Mouse (Mus musculus) hindbrain, embryonic 12.5 days (tissue): ENCODE measurements at regions not wholly inside any gene's neighbourhood (a gene's known extent, or its start where the extent isn't known, plus 50 kb on each side); places are given as distances from the start of the nearest gene placed in this dataset.

Source experiments
- ATAC-seq: fragments of 200-750 bp; cut with Nextera tagmentation; 2 replicates; pipeline ENCODE4 v1.8.0; 2017; ENCODE audit warnings: moderate TSS enrichment; ENCODE audit not compliant: low FRiP score
- H3K27ac ChIP-seq: fragments of 300-500 bp; sonication (generic); 2 replicates; pipeline ENCODE4 v1.5.1; 2016; ENCODE audit warnings: mild to moderate bottlenecking
- H3K27me3 ChIP-seq: fragments of 300-500 bp; sonication (generic); 2 replicates; pipeline ENCODE4 v1.6.1; 2016; ENCODE audit warnings: mild to moderate bottlenecking
- H3K36me3 ChIP-seq: fragments of 300-500 bp; sonication (generic); 2 replicates; pipeline ENCODE4 v1.6.1; 2016; ENCODE audit warnings: mild to moderate bottlenecking
- H3K4me1 ChIP-seq: fragments of 300-500 bp; sonication (generic); 2 replicates; pipeline ENCODE4 v1.6.1; 2016
- H3K4me2 ChIP-seq: fragments of 300-500 bp; sonication (generic); replicated peaks from 2 replicates; pipeline ENCODE4 v1.6.1; 2016; ENCODE audit warnings: mild to moderate bottlenecking
- H3K4me3 ChIP-seq: fragments of 300-500 bp; sonication (generic); 2 replicates; pipeline ENCODE4 v1.5.1; 2016; ENCODE audit warnings: mild to moderate bottlenecking
- H3K9ac ChIP-seq: fragments of 300-500 bp; sonication (generic); 2 replicates; pipeline ENCODE4 v1.6.1; 2016; ENCODE audit warnings: mild to moderate bottlenecking, moderate library complexity
- H3K9me3 ChIP-seq: fragments of 300-500 bp; sonication (generic); replicated peaks from 2 replicates; pipeline ENCODE4 v1.6.1; 2016; ENCODE audit warnings: mild to moderate bottlenecking
- WGBS: fragments of 180-500 bp; shearing (Covaris S2); methylation state at CpG from one replicate; pipeline ENCODE4 v1.1.7; 2016; 5-methylcytosine and 5-hydroxymethylcytosine counted together

DNA sequence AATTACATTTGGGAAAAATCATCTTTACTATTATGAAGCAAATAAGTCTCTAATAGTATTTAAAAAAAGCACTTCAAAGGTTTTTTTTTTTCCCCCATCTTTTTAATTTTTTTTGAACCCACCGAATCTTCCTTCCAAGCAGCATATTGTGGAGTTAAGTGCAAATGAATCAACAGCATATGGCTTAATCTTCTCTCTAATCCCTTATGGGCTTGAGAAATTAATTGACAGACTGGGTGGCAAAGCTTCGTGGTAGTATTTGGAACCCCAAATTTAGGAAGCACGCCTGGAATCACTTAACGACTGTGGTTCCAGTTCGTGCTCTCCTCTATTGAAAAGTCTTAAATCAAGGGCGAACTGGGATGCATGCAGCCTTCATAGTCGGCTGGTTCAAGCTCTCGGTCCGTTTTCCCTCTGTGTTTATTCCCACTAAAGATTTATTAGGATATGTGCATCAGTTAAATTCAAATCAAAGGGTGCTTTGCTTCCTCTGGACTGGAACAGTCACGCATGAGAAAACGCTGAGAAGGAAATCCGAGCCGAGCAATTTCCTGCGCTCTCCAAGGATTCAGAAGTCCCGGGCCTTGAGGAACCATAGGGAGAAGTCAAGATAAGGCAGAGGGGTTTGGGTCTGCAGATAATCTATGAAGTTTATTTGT lies 156.2 kb upstream of the Tom1l1 start:
- 72% methylated on average over 15 of the region's 15 CpGs for WGBS
- Histone ChIP-seq H3K9me3 (peaks cover 9% of the 10 kb centered on the region; the same call in 1 of the 2 replicates), H3K27ac (no peak overlapping the region), H3K36me3 (no peaks in the 10 kb centered on the region), H3K4me2 (no peak overlapping the region), H3K27me3 (no peaks in the 10 kb centered on the region), H3K4me3 (no peak overlapping the region), H3K9ac (no peak overlapping the region), H3K4me1 (no peaks in the 10 kb centered on the region)
- ATAC-seq = no peak

DNA sequence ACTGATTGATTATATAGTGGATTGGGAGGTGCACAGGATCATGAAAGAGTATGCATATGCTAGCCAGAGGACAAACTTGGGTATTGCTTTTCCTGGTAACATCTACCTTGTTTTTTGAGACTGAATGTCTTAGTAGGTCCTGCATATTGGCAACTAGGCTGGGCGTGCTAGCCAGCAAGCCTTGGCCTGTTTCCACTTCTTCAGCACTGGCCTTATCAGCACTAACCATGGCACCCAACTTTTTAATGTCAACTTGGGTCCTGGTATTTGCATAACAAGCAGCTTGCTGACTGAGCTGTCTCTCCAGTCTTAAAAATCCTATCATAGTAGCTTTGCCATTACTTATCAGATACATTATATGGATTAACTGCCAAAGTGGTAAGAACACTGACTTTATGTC lies 150.0 kb upstream of the Tom1l1 start:
- ATAC-seq = no peak

DNA sequence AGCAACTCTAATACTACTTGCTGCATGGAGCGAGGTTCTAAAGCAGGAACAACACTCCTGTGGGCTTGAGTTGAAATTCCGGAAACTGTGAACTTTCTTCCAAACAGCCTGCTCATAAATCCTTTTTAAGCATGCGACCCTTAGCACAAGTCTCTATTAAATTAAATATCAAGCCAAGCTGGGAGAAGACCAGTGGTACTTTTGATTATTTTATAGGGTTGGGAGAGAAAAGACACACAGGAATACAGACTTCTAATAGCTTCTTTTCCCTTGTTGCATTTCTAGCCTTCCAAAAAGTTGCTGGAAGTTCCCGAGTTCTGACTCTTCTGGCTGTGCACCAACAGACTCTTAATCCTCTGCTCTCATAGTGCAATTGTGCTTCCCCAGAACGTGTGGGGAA lies 136.6 kb upstream of the Tom1l1 start:
- no peak overlapping the region for H3K4me3 ChIP-seq
- no peak overlapping the region for H3K9ac ChIP-seq
- ATAC-seq = no peak
- H3K27ac ChIP-seq = no peak overlapping the region
- no peaks in the 10 kb centered on the region for H3K27me3 ChIP-seq
- WGBS = 70% methylated on average over 5 of the region's 5 CpGs
- no peaks in the 10 kb centered on the region for H3K4me1 ChIP-seq
- H3K9me3 ChIP-seq = no peaks in the 10 kb centered on the region
- no peaks in the 10 kb centered on the region for H3K36me3 ChIP-seq
- no peak overlapping the region for H3K4me2 ChIP-seq

More for the DNA sequence above, 150.0 kb upstream of the Tom1l1 start:
- no peak overlapping the region for H3K4me2 ChIP-seq
- no peak overlapping the region for H3K9ac ChIP-seq
- no peaks in the 10 kb centered on the region for H3K4me1 ChIP-seq
- no peaks in the 10 kb centered on the region for H3K27me3 ChIP-seq
- H3K9me3 ChIP-seq = peaks cover 9% of the 10 kb centered on the region; the same call in 1 of the 2 replicates
- WGBS = 100% methylated on average over 1 of the region's 1 CpGs
- H3K36me3 ChIP-seq = no peaks in the 10 kb centered on the region
- no peak overlapping the region for H3K4me3 ChIP-seq
- H3K27ac ChIP-seq = no peak overlapping the region

DNA sequence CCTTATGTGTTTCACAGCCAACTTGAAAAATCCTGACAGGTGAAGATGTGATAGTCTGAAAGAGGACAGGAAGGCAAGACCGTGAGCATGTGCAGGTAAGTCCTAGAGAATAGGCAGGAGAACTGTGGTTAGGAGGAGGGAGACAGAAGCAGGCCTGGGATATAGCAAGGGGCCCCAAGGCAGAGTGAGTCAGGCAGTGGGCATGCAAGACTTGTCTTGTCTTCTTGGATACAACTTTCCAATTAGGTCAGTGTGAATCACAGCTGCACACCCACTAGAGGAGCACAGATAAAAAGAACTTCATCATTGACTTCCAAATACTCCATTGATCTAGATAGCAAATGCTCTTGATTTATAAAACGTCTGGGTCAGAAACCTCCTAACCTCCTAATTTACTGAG lies 128.6 kb upstream of the Tom1l1 start:
- WGBS = 77% methylated on average over 2 of the region's 2 CpGs
- no peak overlapping the region for H3K4me3 ChIP-seq
- H3K36me3 ChIP-seq = no peaks in the 10 kb centered on the region
- H3K4me1 ChIP-seq = no peaks in the 10 kb centered on the region
- H3K27me3 ChIP-seq = no peaks in the 10 kb centered on the region
- no peak overlapping the region for H3K9ac ChIP-seq
- ATAC-seq = no peak
- H3K4me2 ChIP-seq = no peak overlapping the region
- no peak overlapping the region for H3K27ac ChIP-seq
- no peaks in the 10 kb centered on the region for H3K9me3 ChIP-seq

DNA sequence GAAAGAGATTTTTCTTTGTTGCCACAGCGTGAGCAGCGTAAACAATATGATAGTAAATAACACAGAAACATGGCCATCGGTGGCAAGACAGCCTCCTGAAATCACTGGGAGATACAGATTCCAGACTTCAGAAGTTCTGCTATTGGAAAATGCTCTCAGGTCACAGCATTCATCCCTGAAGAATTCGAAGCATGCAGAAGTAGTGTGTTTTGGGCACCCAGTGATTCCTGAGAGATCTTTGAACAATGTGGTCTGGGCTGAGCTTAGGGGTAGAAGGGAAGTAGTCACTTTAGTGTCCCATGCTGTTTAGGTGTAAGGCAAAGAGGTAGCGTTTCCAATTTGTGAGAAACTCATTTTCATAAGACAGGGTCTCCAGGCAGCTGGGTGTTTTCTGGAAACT lies 126.3 kb upstream of the Tom1l1 start:
- ATAC-seq = no peak
- no peaks in the 10 kb centered on the region for H3K36me3 ChIP-seq
- 81% methylated on average over 5 of the region's 5 CpGs for WGBS

DNA sequence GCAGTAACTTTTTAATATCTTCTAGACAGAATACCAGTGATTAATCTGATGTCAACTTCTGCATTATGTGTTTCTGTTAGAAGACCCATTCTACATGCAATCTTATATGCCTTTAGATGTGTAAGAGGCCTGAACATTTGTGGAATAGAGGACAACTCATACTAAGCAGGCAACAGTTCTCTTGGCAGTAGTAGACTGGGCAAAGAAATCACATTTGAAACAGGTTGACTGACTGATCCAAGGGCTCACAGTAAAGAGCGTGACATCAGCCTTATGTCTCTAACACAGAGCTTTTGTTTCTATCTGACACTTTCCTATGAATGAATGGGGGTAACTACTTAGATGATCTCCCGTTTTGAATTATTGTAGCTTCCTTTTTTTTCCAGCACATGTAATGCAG lies 124.8 kb upstream of the Tom1l1 start:
- Histone ChIP-seq H3K36me3 (no peaks in the 10 kb centered on the region), H3K4me2 (no peak overlapping the region), H3K4me3 (no peak overlapping the region), H3K27me3 (no peaks in the 10 kb centered on the region), H3K4me1 (no peaks in the 10 kb centered on the region), H3K9me3 (no peaks in the 10 kb centered on the region), H3K9ac (no peak overlapping the region), H3K27ac (no peak overlapping the region)
- WGBS = 80% methylated on average over 2 of the region's 2 CpGs
- no peak for ATAC-seq

More for the DNA sequence above, 126.3 kb upstream of the Tom1l1 start:
- H3K27me3 ChIP-seq = no peaks in the 10 kb centered on the region
- H3K4me2 ChIP-seq = no peak overlapping the region
- no peaks in the 10 kb centered on the region for H3K9me3 ChIP-seq
- no peaks in the 10 kb centered on the region for H3K4me1 ChIP-seq
- H3K27ac ChIP-seq = no peak overlapping the region
- no peak overlapping the region for H3K9ac ChIP-seq
- no peak overlapping the region for H3K4me3 ChIP-seq

DNA sequence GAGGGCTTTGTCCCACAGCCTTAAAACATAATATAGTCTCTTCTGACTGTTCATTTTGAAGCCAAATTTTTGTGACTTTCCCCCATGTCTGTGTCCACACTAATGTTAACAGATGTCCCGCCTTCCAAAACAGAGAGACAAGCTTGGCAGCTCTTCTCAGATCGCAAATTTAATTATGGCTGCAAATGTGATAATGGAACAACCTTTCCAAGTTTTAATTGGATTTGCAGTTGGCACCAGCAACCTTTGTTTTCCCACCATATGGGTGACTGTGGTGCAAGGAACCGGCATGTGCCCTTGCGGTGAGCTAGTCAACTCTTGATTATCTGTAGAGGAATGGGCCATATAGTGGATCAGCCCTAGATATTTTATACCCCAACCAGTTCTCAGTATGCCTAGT lies 124.4 kb upstream of the Tom1l1 start:
- Histone ChIP-seq H3K27me3 (no peaks in the 10 kb centered on the region), H3K4me2 (no peak overlapping the region), H3K9ac (no peak overlapping the region), H3K36me3 (no peaks in the 10 kb centered on the region), H3K4me1 (no peaks in the 10 kb centered on the region), H3K4me3 (no peak overlapping the region), H3K27ac (no peak overlapping the region), H3K9me3 (no peaks in the 10 kb centered on the region)
- WGBS = 94% methylated on average over 4 of the region's 4 CpGs
- ATAC-seq = no peak

DNA sequence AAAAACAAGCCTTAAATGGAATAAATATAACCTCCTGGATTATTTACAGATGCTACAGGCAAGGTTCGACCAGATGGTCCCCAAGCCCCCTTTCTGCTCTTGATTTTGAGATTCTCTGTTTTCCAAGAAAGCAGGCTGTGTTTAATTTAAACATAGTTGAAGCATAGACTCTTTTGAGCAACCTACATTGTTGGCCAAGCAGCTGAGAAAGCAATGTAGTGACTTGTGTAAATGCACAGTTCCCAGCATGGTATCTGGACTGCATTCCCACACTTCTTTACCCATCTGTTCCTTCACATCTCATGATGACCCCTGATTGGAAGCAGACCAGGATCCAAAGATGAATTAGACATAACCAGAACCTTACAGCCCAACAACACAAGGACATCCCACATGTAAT lies 120.3 kb upstream of the Tom1l1 start:
- no peak overlapping the region for H3K27ac ChIP-seq
- H3K4me2 ChIP-seq = no peak overlapping the region
- H3K27me3 ChIP-seq = no peaks in the 10 kb centered on the region
- H3K4me1 ChIP-seq = no peaks in the 10 kb centered on the region
- no peak overlapping the region for H3K4me3 ChIP-seq
- no peaks in the 10 kb centered on the region for H3K9me3 ChIP-seq
- WGBS = 57% methylated on average over 1 of the region's 1 CpGs
- no peak for ATAC-seq
- no peaks in the 10 kb centered on the region for H3K36me3 ChIP-seq
- no peak overlapping the region for H3K9ac ChIP-seq

DNA sequence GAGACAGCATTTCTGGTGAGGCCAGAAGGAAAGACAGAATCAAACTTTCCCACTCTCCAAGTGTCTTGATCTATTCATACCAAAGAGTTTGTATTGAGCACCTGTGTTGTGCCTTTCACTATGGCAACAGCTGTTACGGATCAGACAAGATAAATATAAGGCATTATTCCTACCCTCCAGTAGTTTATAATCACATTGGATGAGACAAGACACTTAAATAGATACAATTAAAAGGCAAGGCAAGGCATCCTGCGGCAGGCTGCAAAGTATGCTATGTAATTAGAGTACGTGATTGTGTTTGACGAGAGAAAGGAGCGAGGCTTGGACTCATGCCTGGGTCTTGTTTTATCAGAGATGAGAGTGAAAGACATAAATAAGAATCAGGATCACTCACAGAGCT lies 119.2 kb upstream of the Tom1l1 start:
- Histone ChIP-seq H3K27me3 (no peaks in the 10 kb centered on the region), H3K27ac (no peak overlapping the region), H3K36me3 (no peaks in the 10 kb centered on the region), H3K9ac (no peak overlapping the region), H3K4me2 (no peak overlapping the region), H3K9me3 (no peaks in the 10 kb centered on the region), H3K4me1 (no peaks in the 10 kb centered on the region), H3K4me3 (no peak overlapping the region)
- 87% methylated on average over 5 of the region's 5 CpGs for WGBS
- ATAC-seq = no peak

DNA sequence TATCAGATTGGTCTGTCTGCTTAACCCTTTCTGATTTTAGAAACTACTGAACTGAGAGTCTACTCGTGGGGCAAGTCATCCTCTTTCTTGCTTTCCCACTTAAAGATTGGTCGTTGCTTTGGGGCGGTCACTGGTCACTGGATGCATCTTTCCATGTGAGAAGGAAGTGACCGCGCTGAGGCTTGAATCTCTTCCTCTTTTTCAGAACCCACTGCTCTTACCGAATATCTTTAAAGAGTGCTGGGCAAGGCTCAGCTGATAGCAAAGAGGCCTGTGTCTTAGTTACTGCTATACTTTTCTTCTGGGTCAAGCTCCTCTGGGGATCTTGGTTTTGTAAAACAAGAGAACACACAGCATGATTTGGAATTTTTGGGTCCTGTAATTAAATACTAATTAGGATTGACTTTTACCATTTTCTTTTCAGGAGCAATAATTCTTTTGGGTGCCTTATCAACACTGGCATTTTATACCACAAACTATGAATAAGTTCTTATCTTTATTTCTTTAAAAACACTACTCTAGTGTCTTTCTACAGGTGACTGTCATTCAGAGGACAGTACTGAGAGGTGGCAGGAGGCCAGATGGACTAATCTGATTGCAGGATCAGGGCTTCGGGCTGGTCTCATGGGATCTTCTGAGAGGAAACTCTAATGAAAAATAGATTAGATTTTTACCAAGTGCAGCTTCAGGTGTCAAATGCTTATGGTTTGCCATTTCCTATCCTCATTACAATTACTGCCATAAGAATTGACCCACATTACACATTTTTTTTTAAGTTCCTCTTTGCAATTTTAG lies 114.6 kb upstream of the Tom1l1 start:
- Histone ChIP-seq H3K4me3 (no peak overlapping the region), H3K9ac (no peak overlapping the region), H3K27ac (no peak overlapping the region), H3K4me1 (no peaks in the 10 kb centered on the region), H3K36me3 (no peaks in the 10 kb centered on the region), H3K27me3 (no peaks in the 10 kb centered on the region), H3K4me2 (no peak overlapping the region), H3K9me3 (no peaks in the 10 kb centered on the region)
- ATAC-seq = no peak
- 78% methylated on average over 7 of the region's 7 CpGs for WGBS

DNA sequence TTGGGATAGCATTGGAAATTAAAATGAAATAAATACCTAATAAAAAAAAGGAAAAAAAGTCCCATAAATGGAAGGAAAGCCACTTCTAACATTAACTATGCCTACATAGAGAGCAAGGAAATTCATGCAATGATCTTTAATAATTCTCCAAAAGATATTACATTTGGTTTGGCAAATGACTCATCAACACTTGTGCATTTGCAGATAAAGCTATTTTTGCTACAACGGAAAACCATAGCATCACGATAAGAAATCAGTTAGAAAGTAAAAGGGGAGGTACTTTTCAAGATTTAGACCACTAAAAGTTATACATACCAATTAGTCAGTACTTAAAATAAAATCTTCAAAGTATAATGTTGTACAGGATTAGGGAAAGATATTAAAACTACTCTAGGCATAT lies 109.4 kb upstream of the Tom1l1 start:
- 98% methylated on average over 2 of the region's 2 CpGs for WGBS
- no peaks in the 10 kb centered on the region for H3K27me3 ChIP-seq
- H3K27ac ChIP-seq = no peak overlapping the region
- no peaks in the 10 kb centered on the region for H3K4me1 ChIP-seq
- H3K36me3 ChIP-seq = no peaks in the 10 kb centered on the region
- H3K4me2 ChIP-seq = no peak overlapping the region
- no peak for ATAC-seq
- no peaks in the 10 kb centered on the region for H3K9me3 ChIP-seq
- H3K9ac ChIP-seq = no peak overlapping the region
- H3K4me3 ChIP-seq = no peak overlapping the region

DNA sequence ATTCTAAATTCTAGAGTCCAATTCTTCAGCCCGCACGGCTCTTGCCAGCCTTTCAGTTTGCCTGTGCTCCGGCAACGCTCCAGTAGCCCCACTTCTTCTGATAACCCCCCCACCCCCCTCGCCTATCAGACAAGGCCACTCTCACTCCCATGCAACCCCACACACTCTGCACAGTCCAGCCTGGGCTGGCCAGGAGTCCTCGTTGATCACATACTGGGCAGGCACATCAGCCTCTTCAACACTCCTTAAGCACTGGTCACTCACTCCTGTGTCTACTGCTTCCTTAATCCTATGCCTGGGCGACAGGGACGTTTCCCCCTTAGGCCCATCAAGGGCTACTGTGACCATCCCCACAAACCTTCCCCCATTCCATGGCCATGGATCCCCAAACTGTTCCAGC lies 95.4 kb upstream of the Tom1l1 start:
- no peak for ATAC-seq

DNA sequence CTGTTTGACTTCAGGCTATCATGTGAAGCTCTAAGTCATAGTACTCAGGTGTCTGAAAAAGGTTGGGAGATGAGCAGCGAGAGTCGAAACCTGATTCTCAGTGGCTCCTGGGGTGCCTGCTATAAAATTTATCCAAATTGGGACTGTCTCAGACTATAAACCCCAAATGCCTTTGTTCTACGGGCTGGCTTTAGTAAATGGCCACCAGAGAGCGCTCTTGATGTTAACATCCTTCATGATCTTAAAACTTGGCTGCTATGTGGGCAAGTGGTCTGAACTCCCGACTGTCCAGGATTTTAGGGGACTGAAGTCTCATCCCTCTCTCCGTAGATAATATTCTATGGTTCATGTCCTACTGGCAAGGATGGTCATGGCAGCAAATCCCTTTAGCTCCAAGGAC lies 94.8 kb upstream of the Tom1l1 start:
- H3K27me3 ChIP-seq = no peaks in the 10 kb centered on the region
- no peaks in the 10 kb centered on the region for H3K4me1 ChIP-seq
- no peak overlapping the region for H3K9ac ChIP-seq
- no peaks in the 10 kb centered on the region for H3K36me3 ChIP-seq
- WGBS = 44% methylated on average over 6 of the region's 6 CpGs
- no peak overlapping the region for H3K4me3 ChIP-seq
- H3K4me2 ChIP-seq = no peak overlapping the region
- no peaks in the 10 kb centered on the region for H3K9me3 ChIP-seq
- H3K27ac ChIP-seq = no peak overlapping the region
- no peak for ATAC-seq

More for the DNA sequence above, 95.4 kb upstream of the Tom1l1 start:
- H3K4me1 ChIP-seq = no peaks in the 10 kb centered on the region
- no peaks in the 10 kb centered on the region for H3K36me3 ChIP-seq
- no peak overlapping the region for H3K4me2 ChIP-seq
- H3K27ac ChIP-seq = no peak overlapping the region
- no peaks in the 10 kb centered on the region for H3K9me3 ChIP-seq
- H3K4me3 ChIP-seq = no peak overlapping the region
- H3K27me3 ChIP-seq = no peaks in the 10 kb centered on the region
- no peak overlapping the region for H3K9ac ChIP-seq
- 84% methylated on average over 8 of the region's 8 CpGs for WGBS
